Mouse (Mus musculus) gastrocnemius, postnatal 36 days (tissue): ENCODE measurements at regions not wholly inside any gene's neighbourhood (a gene's known extent, or its start where the extent isn't known, plus 50 kb on each side); places are given as distances from the start of the nearest gene placed in this dataset.

Experiments used
- DNase-seq, 2 experiments: peaks; one replicate each; pipeline ENCODE4 v3.0.0; 2022
- intact Hi-C: fragments of 180-260 bp; cut with DNase I; formaldehyde crosslinking; loops from one replicate; pipeline ENCODE4 v1.15.1; 2025

DNA sequence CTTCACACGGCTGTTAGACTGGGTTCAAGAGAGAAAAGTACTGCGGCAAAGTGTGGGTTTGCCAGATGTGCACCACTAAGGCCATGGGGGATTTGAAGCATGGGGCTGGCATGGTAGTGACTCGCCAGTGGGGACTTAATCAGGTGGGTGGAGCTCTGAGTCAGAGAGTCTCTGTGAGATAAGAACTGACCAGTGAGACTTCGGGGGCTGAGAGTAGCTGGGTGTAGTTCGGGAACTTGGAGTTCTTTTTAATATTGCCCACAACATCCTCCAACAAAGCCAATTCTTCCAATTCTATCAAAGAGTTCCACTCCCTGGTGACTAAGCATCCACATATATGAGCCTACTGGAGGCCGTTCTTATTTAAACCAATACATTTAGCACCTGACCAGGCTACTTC is 75.8 kb upstream of the Spred2 start:
- intact Hi-C loops, result no loop called here
- no peak for DNase-seq

DNA sequence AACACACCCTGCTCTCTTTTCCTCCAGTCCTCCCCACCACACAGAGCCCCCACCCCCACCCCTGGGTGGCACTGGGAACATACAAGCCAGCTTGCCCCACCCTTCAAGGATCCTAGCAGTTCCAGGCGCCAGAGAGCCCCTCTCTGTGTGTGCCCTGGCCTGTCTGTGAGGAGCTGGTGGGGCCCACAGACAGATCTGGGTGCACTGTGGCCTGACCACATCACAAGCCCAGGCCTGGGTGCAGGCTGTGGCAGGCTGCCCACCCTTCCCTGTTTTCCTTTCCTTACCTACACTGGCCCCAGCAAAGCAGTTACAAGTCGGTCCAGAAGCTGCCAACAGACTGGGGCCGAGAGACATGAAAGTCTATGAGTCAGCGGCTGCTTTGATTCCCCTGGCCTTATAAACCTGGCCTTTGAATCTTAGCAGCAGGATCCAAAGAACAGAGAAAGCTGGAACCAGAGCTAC is 74.8 kb upstream of the Spred2 start:
- DNase-seq, result no peak
- intact Hi-C loops, result no loop called here

- intact Hi-C loops, result no loop called here
- DNase-seq, result no peak
Observed at GRCm38 (mm10) chr11:19849844-19850420, 74.2 kb upstream of the Spred2 start.

GRCm38 (mm10) chr11:19851022-19851615 is 73.1 kb upstream of the Spred2 start:
- intact Hi-C loops, result no loop called here
- DNase-seq, result no peak

GRCm38 (mm10) chr11:19861596-19861995 is 62.6 kb upstream of the Spred2 start:
- intact Hi-C loops, result no loop called here

DNA sequence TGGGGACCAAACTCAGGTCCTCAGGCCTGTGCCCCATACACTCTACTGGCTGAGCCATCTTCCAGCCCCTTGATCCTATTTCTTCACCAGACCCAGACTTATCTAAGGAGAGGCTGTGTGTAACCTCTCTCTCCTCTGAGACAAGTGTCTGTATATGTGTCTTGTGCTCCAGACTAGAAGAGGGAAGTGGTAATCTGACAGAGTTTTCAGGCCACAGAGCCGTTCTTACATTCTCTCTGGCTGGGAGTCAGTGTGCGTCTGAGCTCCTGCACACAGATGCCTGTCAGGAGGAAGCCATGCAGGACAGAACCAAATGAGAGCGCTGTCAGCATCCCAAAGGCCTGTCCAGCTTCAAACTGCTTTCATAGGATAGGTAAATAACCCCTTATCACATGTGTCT is 60.8 kb upstream of the Spred2 start:
- no peak for DNase-seq
- intact Hi-C loops, result no loop called here

More at GRCm38 (mm10) chr11:19861596-19861995, 62.6 kb upstream of the Spred2 start:
- no peak for DNase-seq

- intact Hi-C loops, result no loop called here
- DNase-seq, result no peak
Observed at GRCm38 (mm10) chr11:19866262-19866661, 57.9 kb upstream of the Spred2 start.

GRCm38 (mm10) chr11:19869671-19870070 is 54.5 kb upstream of the Spred2 start:
- intact Hi-C loops, result no loop called here
- no peak for DNase-seq

- no peak for DNase-seq
- intact Hi-C loops, result no loop called here
Observed at GRCm38 (mm10) chr11:19870136-19870535, 54.0 kb upstream of the Spred2 start.

GRCm38 (mm10) chr11:19873796-19874195 is 50.4 kb upstream of the Spred2 start:
- no peak for DNase-seq

More at GRCm38 (mm10) chr11:19873796-19874195, 50.4 kb upstream of the Spred2 start:
- intact Hi-C loops, result no loop called here
